Mouse (Mus musculus) myocyte (in vitro differentiated cells): ENCODE results near the gene Gm45337. TPM values are rescaled to one million over a fixed set of nuclear protein-coding genes. Genes with fewer than 3 reads are reported as not detected.
"Not testable (repeated sequence)": the region's sequence is repeated elsewhere in the genome, so short reads cannot be mapped to it uniquely, and the experiment has no call there.

Experiments
- H3K27me3 ChIP-seq: one replicate; pipeline ENCODE4 v1.6.1; 2011; ENCODE audit not compliant: control insufficient read depth, insufficient read depth, insufficient read length
- H3K36me3 ChIP-seq: one replicate; pipeline ENCODE4 v1.6.1; 2011; ENCODE audit not compliant: control insufficient read depth, insufficient read depth
- H3K4me2 ChIP-seq: one replicate; pipeline ENCODE4 v1.6.1; 2011; ENCODE audit warnings: low read depth, control low read depth
- H3K4me3 ChIP-seq: one replicate; pipeline ENCODE4 v1.5.1; 2011; ENCODE audit warnings: mild to moderate bottlenecking, control low read depth, moderate library complexity
- H3K79me2 ChIP-seq: one replicate; pipeline ENCODE4 v1.6.1; 2011; ENCODE audit not compliant: control insufficient read depth, insufficient read depth
- H3ac ChIP-seq: one replicate; pipeline ENCODE4 v1.6.1; 2011; ENCODE audit not compliant: control insufficient read depth, insufficient read length
- CEBPB ChIP-seq: IDR thresholded peaks from 2 replicates; pipeline ENCODE4 v1.6.1; 2011; ENCODE audit warnings: mild to moderate bottlenecking, moderate library complexity; ENCODE audit not compliant: poor library complexity, insufficient read depth, severe bottlenecking
- E2F4 ChIP-seq: IDR thresholded peaks from one replicate; pipeline ENCODE4 v1.6.1; 2011; ENCODE audit warnings: mild to moderate bottlenecking, control low read depth, moderate library complexity; ENCODE audit not compliant: insufficient read depth
- MAX ChIP-seq: IDR thresholded peaks from one replicate; pipeline ENCODE4 v1.6.1; 2011; ENCODE audit warnings: low read depth, mild to moderate bottlenecking, control low read depth
- MYOD1 ChIP-seq, 3 experiments: IDR thresholded peaks; one replicate each; pipeline ENCODE4 v1.6.1; 2011; ENCODE audit warnings: control low read depth in 2 of 3, low read depth in 2 of 3, mild to moderate bottlenecking in 2 of 3, moderate library complexity in 1 of 3; ENCODE audit not compliant: insufficient read length in 2 of 3, control insufficient read depth in 1 of 3
- MYOG ChIP-seq, 3 experiments: IDR thresholded peaks; one replicate each; pipeline ENCODE4 v1.6.1; 2011; ENCODE audit warnings: control low read depth in 2 of 3, low read depth in 2 of 3, mild to moderate bottlenecking in 2 of 3; ENCODE audit not compliant: insufficient read length in 2 of 3, control insufficient read depth in 1 of 3, insufficient read depth in 1 of 3
- POLR2A ChIP-seq: IDR thresholded peaks from one replicate; pipeline ENCODE4 v1.6.1; 2011; ENCODE audit warnings: low read depth, mild to moderate bottlenecking, control low read depth, moderate library complexity; ENCODE audit not compliant: insufficient read length
- POLR2AphosphoS2 ChIP-seq: IDR thresholded peaks from one replicate; pipeline ENCODE4 v1.6.1; 2011; ENCODE audit warnings: low read depth, control low read depth; ENCODE audit not compliant: insufficient read length
- REST ChIP-seq: IDR thresholded peaks from one replicate; pipeline ENCODE4 v1.6.1; 2011; ENCODE audit warnings: mild to moderate bottlenecking, control low read depth, moderate library complexity; ENCODE audit not compliant: insufficient read depth, insufficient read length
- SRF ChIP-seq: IDR thresholded peaks from one replicate; pipeline ENCODE4 v1.6.1; 2011; ENCODE audit warnings: low read depth; ENCODE audit not compliant: control insufficient read depth, insufficient read length
- TCF12 ChIP-seq: IDR thresholded peaks from one replicate; pipeline ENCODE4 v1.6.1; 2011; ENCODE audit warnings: mild to moderate bottlenecking, control low read depth; ENCODE audit not compliant: poor library complexity, insufficient read depth, severe bottlenecking
- TCF3 ChIP-seq: IDR thresholded peaks from one replicate; pipeline ENCODE4 v1.6.1; 2011; ENCODE audit warnings: low read depth, control low read depth; ENCODE audit not compliant: insufficient read length
- USF1 ChIP-seq: IDR thresholded peaks from one replicate; pipeline ENCODE4 v1.6.1; 2011; ENCODE audit warnings: low read depth, mild to moderate bottlenecking, control low read depth, moderate library complexity
- polyA plus RNA-seq: library from polyadenylated mRNA; unstranded; fragments of >200 nt; fragmentation: generic; extraction: Trizol; gene quantifications from one replicate; pipeline ENCODE4 v1.2.1, GENCODE M21; 2012; ENCODE audit warnings: missing spikeins

Gene Gm45337
- polyA plus RNA-seq, result not detected

GRCm38 (mm10) chr7:142144507-142144906 is at the start of gene Gm45337:
Gm45337 (minus strand) TSS chr7:142144607.
- Histone ChIP-seq H3K36me3 (no peaks in the 10 kb centered on the region), H3K27me3 (no peaks in the 10 kb centered on the region), H3K4me2 (no peak within 1 kb of the TSS), H3K79me2 (no peaks in the 10 kb centered on the region), H3K4me3 (no peak within 1 kb of the TSS), H3ac (no peak within 1 kb of the TSS)
- no peak for TF ChIP-seq POLR2A
- TF ChIP-seq CEBPB, result no peak
- no peak for TF ChIP-seq TCF3
- TF ChIP-seq MYOD1 (IDR thresholded peaks at IDR 0.05; ENCODE audit: control insufficient read depth in 1 of 3, insufficient read length in 2 of 3, low read depth in 2 of 3), result no peak
- TF ChIP-seq SRF, result no peak
- TF ChIP-seq MAX, result no peak
- no peak for TF ChIP-seq REST
- no peak for TF ChIP-seq USF1

GRCm38 (mm10) chr7:142190289-142190688 is 45.9 kb upstream of the Gm45337 start, which contains the start of gene Gm10153:
Gm10153 (minus strand) TSS chr7:142190389.
- Histone ChIP-seq H3K36me3 (no peaks in the 10 kb centered on the region), H3K27me3 (peaks cover 10% of the 10 kb centered on the region), H3K4me3 (no peak within 1 kb of the TSS), H3K79me2 (no peaks in the 10 kb centered on the region), H3K4me2 (no peak within 1 kb of the TSS), H3ac (no peak within 1 kb of the TSS)
- no peak for TF ChIP-seq SRF
- no peak for TF ChIP-seq MYOG (IDR thresholded peaks at IDR 0.05; ENCODE audit: control insufficient read depth in 1 of 3, insufficient read depth in 1 of 3, insufficient read length in 2 of 3, low read depth in 2 of 3)
- TF ChIP-seq POLR2AphosphoS2, result no peak
- TF ChIP-seq TCF3, result no peak
- no peak for TF ChIP-seq USF1
- TF ChIP-seq MAX, result no peak
- TF ChIP-seq MYOD1 (IDR thresholded peaks at IDR 0.05; ENCODE audit: control insufficient read depth in 1 of 3, insufficient read length in 2 of 3, low read depth in 2 of 3), result no peak
- no peak for TF ChIP-seq CEBPB
- TF ChIP-seq E2F4, result no peak
- no peak for TF ChIP-seq REST
- no peak for TF ChIP-seq TCF12
- no peak for TF ChIP-seq POLR2A

GRCm38 (mm10) chr7:142188156-142188555 is 43.7 kb upstream of the Gm45337 start:
- H3K4me3 ChIP-seq, result no peak overlapping the region
- H3K4me2 ChIP-seq, result no peak overlapping the region
- H3ac ChIP-seq, result no peak overlapping the region
- H3K27me3 ChIP-seq, result peaks cover 10% of the 10 kb centered on the region
- no peak for TF ChIP-seq USF1
- no peak for TF ChIP-seq REST
- no peak for TF ChIP-seq E2F4
- TF ChIP-seq MYOG (IDR thresholded peaks at IDR 0.05; ENCODE audit: control insufficient read depth in 1 of 3, insufficient read depth in 1 of 3, insufficient read length in 2 of 3, low read depth in 2 of 3), result no peak
- no peak for TF ChIP-seq TCF3
- no peak for TF ChIP-seq SRF
- TF ChIP-seq POLR2A, result no peak
- TF ChIP-seq CEBPB, result no peak
- no peak for TF ChIP-seq TCF12
- TF ChIP-seq MAX, result no peak
- TF ChIP-seq POLR2AphosphoS2, result no peak
- no peak for TF ChIP-seq MYOD1 (IDR thresholded peaks at IDR 0.05; ENCODE audit: control insufficient read depth in 1 of 3, insufficient read length in 2 of 3, low read depth in 2 of 3)
- no peaks in the 10 kb centered on the region for H3K79me2 ChIP-seq
- no peaks in the 10 kb centered on the region for H3K36me3 ChIP-seq

- TF ChIP-seq POLR2AphosphoS2 (no peak), SRF (no peak), POLR2A (no peak), CEBPB (no peak), TCF3 (no peak), USF1 (no peak), REST (no peak), MAX (no peak), MYOG (IDR thresholded peaks at IDR 0.05; ENCODE audit: control insufficient read depth in 1 of 3, insufficient read depth in 1 of 3, insufficient read length in 2 of 3, low read depth in 2 of 3) (no peak), E2F4 (no peak)
- H3K79me2 ChIP-seq, result no peaks in the 10 kb centered on the region
- no peak overlapping the region for H3ac ChIP-seq
- no peak overlapping the region for H3K4me3 ChIP-seq
- no peaks in the 10 kb centered on the region for H3K36me3 ChIP-seq
- no peaks in the 10 kb centered on the region for H3K27me3 ChIP-seq
- no peak overlapping the region for H3K4me2 ChIP-seq
Observed at GRCm38 (mm10) chr7:142181021-142181420, 36.6 kb upstream of the Gm45337 start.

- TF ChIP-seq E2F4, result no peak
- no peak for TF ChIP-seq MYOD1 (IDR thresholded peaks at IDR 0.05; ENCODE audit: control insufficient read depth in 1 of 3, insufficient read length in 2 of 3, low read depth in 2 of 3)
- TF ChIP-seq CEBPB, result no peak
- TF ChIP-seq TCF3, result no peak
- TF ChIP-seq MAX, result no peak
- no peak for TF ChIP-seq MYOG (IDR thresholded peaks at IDR 0.05; ENCODE audit: control insufficient read depth in 1 of 3, insufficient read depth in 1 of 3, insufficient read length in 2 of 3, low read depth in 2 of 3)
- TF ChIP-seq REST, result no peak
- TF ChIP-seq POLR2AphosphoS2, result no peak
- no peak for TF ChIP-seq USF1
- TF ChIP-seq SRF, result no peak
- no peak for TF ChIP-seq POLR2A
- TF ChIP-seq TCF12, result no peak
- H3K36me3 ChIP-seq, result no peaks in the 10 kb centered on the region
- no peak overlapping the region for H3ac ChIP-seq
- H3K27me3 ChIP-seq, result no peaks in the 10 kb centered on the region
- no peak overlapping the region for H3K4me3 ChIP-seq
- no peak overlapping the region for H3K4me2 ChIP-seq
- H3K79me2 ChIP-seq, result no peaks in the 10 kb centered on the region
Observed at GRCm38 (mm10) chr7:142178685-142179084, 34.3 kb upstream of the Gm45337 start.

GRCm38 (mm10) chr7:142175905-142176304 is 31.5 kb upstream of the Gm45337 start, which contains the start of gene Krtap5-2:
Krtap5-2 (minus strand) TSS chr7:142176005.
- not testable (repeated sequence) for H3K27me3 ChIP-seq, H3K36me3 ChIP-seq, H3K79me2 ChIP-seq, H3K4me3 ChIP-seq, H3K4me2 ChIP-seq, H3ac ChIP-seq
